Mouse (Mus musculus) hindbrain, postnatal 0 days (tissue): ENCODE data around the gene Fam214a. TPM values are rescaled to one million over a fixed set of nuclear protein-coding genes. Genes with fewer than 3 reads are reported as not detected.

Experiments
- ATAC-seq: fragments of 200-750 bp; cut with Nextera tagmentation; 2 replicates; pipeline ENCODE4 v1.8.0; 2017; ENCODE audit warnings: mild to moderate bottlenecking, moderate TSS enrichment, moderate library complexity
- DNase-seq: peaks from one replicate; pipeline ENCODE4 v3.0.0-alpha.2; 2015; ENCODE audit warnings: low spot score
- H3K27ac ChIP-seq: fragments of 300-500 bp; sonication (generic); 2 replicates; pipeline ENCODE4 v1.5.1; 2014; ENCODE audit warnings: mild to moderate bottlenecking
- H3K27me3 ChIP-seq: fragments of 300-500 bp; sonication (generic); 2 replicates; pipeline ENCODE4 v1.6.1; 2014; ENCODE audit warnings: low read length, mixed read lengths; ENCODE audit not compliant: insufficient read depth
- H3K36me3 ChIP-seq: fragments of 300-500 bp; sonication (generic); 2 replicates; pipeline ENCODE4 v1.6.1; 2014; ENCODE audit warnings: low read length, mixed read lengths; ENCODE audit not compliant: insufficient read depth
- H3K4me1 ChIP-seq: fragments of 300-500 bp; sonication (generic); 2 replicates; pipeline ENCODE4 v1.6.1; 2014; ENCODE audit warnings: antibody characterized with exemption, low read length, mixed read lengths; ENCODE audit not compliant: insufficient read depth
- H3K4me2 ChIP-seq: fragments of 300-500 bp; sonication (generic); 2 replicates; pipeline ENCODE4 v1.6.1; 2014; ENCODE audit warnings: low read depth, mild to moderate bottlenecking, low read length, moderate library complexity, mixed read lengths
- H3K4me3 ChIP-seq: fragments of 300-500 bp; sonication (generic); 2 replicates; pipeline ENCODE4 v1.5.1; 2014; ENCODE audit warnings: low read length
- H3K9ac ChIP-seq: fragments of 300-500 bp; sonication (generic); replicated peaks from 2 replicates; pipeline ENCODE4 v1.6.1; 2014; ENCODE audit warnings: mild to moderate bottlenecking, low read length, moderate library complexity, mixed read lengths
- H3K9me3 ChIP-seq: fragments of 300-500 bp; sonication (generic); 2 replicates; pipeline ENCODE4 v1.6.1; 2016; ENCODE audit warnings: low read length, mixed read lengths
- CTCF ChIP-seq: IDR thresholded peaks from 2 replicates; pipeline ENCODE4 v1.5.1; 2016; ENCODE audit warnings: antibody characterized with exemption, control low read depth, low read depth
- WGBS: fragments of 180-500 bp; shearing (Covaris S2); extraction: QIAGEN DNeasy Blood & Tissue Kit; methylation state at CpG from one replicate; pipeline ENCODE4 v1.1.7; 2014; 5-methylcytosine and 5-hydroxymethylcytosine counted together
- polyA plus RNA-seq: library from polyadenylated mRNA; unstranded; fragments of >200 nt; fragmentation: Nextera tagmentation; extraction: Ambion mirVana; gene quantifications from 2 replicates; pipeline ENCODE4 v1.2.1, GENCODE M21; 2015
- total RNA-seq: library from RNA; depleted of rRNA; stranded (reverse); fragments of >200 nt; gene quantifications from 2 replicates; pipeline ENCODE4 v1.2.3, GENCODE M21; 2014

Fam214a gene
- total and polyA plus RNA-seq, 2 experiments from 2014 or later, result 18.6 to 28.6 TPM

DNA sequence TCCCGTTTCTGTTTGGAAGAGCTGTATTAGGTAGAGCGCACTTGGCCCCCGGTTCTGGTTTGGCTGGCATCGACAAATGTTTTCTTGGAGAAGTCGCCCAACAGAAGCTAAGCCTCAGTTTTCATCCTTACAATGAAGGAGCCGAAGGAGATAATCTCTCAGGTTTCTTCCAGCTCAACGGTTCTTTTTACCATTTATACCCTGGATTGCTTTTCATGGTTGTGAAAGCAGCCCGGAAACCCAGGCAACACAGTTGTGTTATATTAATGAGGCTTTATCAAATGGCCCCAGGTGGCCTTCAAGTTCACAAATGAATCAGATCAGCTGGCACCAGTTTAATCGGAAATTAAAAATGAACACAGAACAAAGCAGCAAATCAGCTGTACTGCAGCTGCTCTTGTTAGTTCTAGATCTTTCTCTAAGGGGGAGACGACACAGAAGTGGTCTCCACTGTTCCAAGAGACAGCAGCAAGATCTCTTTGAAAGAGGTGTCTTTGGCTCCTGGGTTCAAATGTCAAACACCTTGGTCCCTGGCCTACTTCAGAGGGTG lies 27.4 kb upstream of the Fam214a start:
- Histone ChIP-seq H3K4me1 (peaks cover 12% of the 10 kb centered on the region; the same call in 1 of the 2 replicates), H3K9ac (no peak overlapping the region), H3K27me3 (no peaks in the 10 kb centered on the region), H3K9me3 (no peaks in the 10 kb centered on the region), H3K4me3 (no peak overlapping the region), H3K27ac (peak overlapping the region; percentile 48), H3K4me2 (peak overlapping the region; percentile 18; the same call in 1 of the 2 replicates), H3K36me3 (no peaks in the 10 kb centered on the region)
- ATAC-seq (peak; percentile 71), DNase-seq (peak; percentile 68)
- TF ChIP-seq CTCF, result no peak
- WGBS, result 15% methylated on average over 10 of the region's 10 CpGs

DNA sequence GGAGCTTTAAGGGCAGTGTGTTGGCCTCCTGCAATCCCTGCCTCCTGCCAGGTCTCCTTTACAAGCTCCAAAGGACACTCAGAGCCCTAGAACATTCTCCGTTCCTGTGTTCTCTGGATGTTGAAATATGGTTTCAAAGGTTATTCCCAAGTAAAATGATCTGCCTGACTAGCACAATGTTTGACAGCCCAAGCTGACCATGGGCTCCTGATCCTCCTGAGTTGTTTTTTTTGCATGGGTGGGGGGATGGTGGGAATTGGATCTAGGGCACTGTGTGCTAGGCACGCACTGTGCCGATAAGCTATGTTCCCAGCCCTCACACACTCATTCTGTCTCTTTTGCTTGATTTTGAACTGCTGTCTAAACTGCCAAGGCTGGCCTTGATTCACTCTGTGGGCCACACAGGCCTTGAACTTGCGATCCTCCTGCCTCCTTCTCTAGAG lies 22.7 kb upstream of the Fam214a start:
- Histone ChIP-seq H3K27me3 (no peaks in the 10 kb centered on the region), H3K27ac (no peak overlapping the region), H3K4me1 (peaks cover 5% of the 10 kb centered on the region; the same call in 1 of the 2 replicates), H3K36me3 (no peaks in the 10 kb centered on the region), H3K4me2 (no peak overlapping the region), H3K9ac (no peak overlapping the region), H3K4me3 (no peak overlapping the region), H3K9me3 (no peaks in the 10 kb centered on the region)
- DNase-seq, result no peak
- ATAC-seq, result no peak
- 89% methylated on average over 4 of the region's 4 CpGs for WGBS
- no peak for TF ChIP-seq CTCF

DNA sequence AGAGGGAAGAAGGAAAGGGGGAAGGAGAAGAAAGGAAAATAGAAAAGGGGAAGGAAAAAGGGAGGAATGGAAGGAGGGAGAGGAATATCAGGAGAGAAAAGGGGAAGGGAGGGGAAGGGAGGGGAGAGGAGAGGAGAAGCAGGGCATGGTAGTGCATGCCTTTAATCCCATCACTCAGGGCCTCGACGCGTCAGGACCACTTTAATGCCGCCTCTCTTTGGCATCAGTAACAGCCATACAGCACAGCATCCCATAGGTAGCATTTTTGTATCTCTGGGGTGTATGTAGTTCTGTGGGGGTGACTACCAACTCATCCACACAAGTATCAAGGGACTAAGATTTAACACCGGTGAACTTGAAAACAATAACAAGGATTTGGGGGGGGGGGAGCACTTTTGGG lies 22.0 kb upstream of the Fam214a start:
- DNase-seq (no peak), ATAC-seq (no peak)
- TF ChIP-seq CTCF, result no peak
- no peaks in the 10 kb centered on the region for H3K27me3 ChIP-seq
- H3K27ac ChIP-seq, result no peak overlapping the region
- no peak overlapping the region for H3K4me2 ChIP-seq
- no peaks in the 10 kb centered on the region for H3K4me1 ChIP-seq
- H3K36me3 ChIP-seq, result no peaks in the 10 kb centered on the region
- no peak overlapping the region for H3K9ac ChIP-seq
- no peak overlapping the region for H3K4me3 ChIP-seq
- 80% methylated on average over 5 of the region's 5 CpGs for WGBS
- H3K9me3 ChIP-seq, result no peaks in the 10 kb centered on the region

DNA sequence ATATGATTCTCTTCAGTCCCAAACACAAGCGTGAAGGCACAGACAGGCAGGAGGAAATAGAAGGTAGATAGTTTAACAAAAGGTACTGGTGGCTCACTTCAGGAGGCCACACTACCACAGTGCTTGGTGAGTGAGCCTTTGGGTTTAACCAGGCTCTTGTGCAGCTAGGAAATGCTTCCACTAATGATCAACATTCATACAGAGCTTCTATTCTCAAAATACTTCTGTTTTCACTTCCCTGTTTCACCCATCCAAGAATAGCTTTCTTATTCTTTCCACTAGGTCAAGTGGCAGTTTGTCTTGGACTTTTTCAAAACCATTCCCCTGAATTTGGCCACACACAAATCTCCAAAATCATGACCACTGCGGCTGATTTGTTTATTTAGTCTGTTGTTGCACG lies 17.4 kb upstream of the Fam214a start:
- no peaks in the 10 kb centered on the region for H3K36me3 ChIP-seq
- no peaks in the 10 kb centered on the region for H3K27me3 ChIP-seq
- no peaks in the 10 kb centered on the region for H3K9me3 ChIP-seq
- ATAC-seq (no peak), DNase-seq (no peak)
- no peak overlapping the region for H3K9ac ChIP-seq
- no peaks in the 10 kb centered on the region for H3K4me1 ChIP-seq
- H3K4me3 ChIP-seq, result no peak overlapping the region
- no peak overlapping the region for H3K27ac ChIP-seq
- H3K4me2 ChIP-seq, result no peak overlapping the region
- 83% methylated on average over 3 of the region's 3 CpGs for WGBS
- TF ChIP-seq CTCF, result no peak

DNA sequence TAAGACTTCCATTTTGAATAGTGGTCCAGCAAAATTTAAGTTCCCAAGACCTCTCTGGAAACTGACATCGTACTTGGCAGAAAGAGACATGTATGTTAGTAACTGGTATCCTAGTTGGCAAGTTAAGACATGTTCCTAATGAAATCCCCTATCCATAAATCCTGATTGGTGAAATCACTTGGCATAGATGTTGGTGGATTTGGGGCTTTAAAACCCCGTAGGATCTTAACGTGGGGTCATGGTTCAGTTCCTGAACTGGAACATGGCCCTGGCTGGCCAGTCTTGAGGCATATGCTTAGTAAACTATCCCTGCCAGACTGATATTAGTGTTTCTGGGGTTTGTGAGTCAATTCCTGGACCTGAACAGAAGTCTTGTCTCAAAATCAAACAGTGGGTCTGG lies 14.9 kb upstream of the Fam214a start:
- Histone ChIP-seq H3K9ac (no peak overlapping the region), H3K9me3 (no peaks in the 10 kb centered on the region), H3K4me1 (no peaks in the 10 kb centered on the region), H3K36me3 (no peaks in the 10 kb centered on the region), H3K27me3 (no peaks in the 10 kb centered on the region), H3K4me3 (no peak overlapping the region), H3K27ac (no peak overlapping the region), H3K4me2 (no peak overlapping the region)
- WGBS, result 88% methylated on average over 3 of the region's 3 CpGs
- TF ChIP-seq CTCF, result no peak
- no peak for ATAC-seq
- DNase-seq, result no peak

DNA sequence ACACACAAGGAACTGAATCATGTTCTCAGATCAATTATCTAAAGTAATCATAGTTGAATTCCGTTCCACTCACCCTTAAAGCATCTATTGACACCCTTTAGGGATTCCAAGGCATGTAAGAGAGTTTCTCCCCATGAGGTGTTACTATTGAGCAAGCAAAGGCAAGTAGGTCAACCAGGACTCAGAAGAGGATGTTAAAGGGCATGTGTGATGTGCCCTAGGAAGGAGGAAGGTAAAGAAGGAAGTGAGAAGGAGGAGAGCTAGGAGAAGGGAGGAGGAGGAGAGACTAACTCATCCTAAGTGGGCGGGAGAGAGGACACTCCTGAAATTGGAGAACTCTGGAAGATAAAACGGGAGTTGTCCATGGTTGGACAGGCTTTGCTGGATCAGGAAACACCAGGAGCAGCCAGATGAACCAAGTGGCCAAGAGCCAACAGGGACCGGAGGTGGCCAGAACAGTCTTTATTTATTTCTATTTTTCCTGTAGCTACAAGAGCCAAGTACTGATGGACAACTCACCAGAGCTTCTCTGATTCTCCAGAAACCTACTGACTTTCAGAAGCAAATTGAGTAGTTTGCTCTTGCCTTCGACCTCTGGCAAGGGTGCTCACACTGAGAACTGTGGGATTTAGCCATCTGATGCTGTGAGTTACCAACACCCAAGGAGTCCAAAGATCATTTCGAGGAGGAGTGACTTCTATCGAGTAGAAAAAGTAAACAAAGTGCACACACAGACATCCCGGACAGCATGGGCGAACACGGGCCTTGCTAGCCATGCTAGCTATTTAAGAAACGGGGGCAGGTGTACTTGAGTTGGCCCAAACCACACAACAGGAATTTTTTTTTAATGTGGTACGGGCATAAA lies 13.8 kb upstream of the Fam214a start:
- no peak for DNase-seq
- Histone ChIP-seq H3K27me3 (no peaks in the 10 kb centered on the region), H3K4me3 (no peak overlapping the region), H3K9me3 (no peaks in the 10 kb centered on the region), H3K27ac (no peak overlapping the region), H3K9ac (no peak overlapping the region), H3K4me2 (no peak overlapping the region), H3K4me1 (no peaks in the 10 kb centered on the region), H3K36me3 (no peaks in the 10 kb centered on the region)
- ATAC-seq, result no peak
- TF ChIP-seq CTCF, result no peak
- 88% methylated on average over 12 of the region's 12 CpGs for WGBS
